ENCODE assay signal across 10 mouse cellular contexts in genomic region chr2:75879791-75880190, GRCm38 (mm10). TPM values are rescaled to one million over a fixed set of nuclear protein-coding genes. Genes with fewer than 3 reads are reported as not detected.
A peak's percentile ranks its signal among the peaks of the same experiment; 100 is the strongest.
DNase-seq lines count a peak whose midpoint lies in the region; ATAC-seq and TF ChIP-seq lines count a peak whose summit lies in the region.
"Had no signal": no experiment of that assay in that cellular context is flagged by ENCODE, and none has a peak within 500 bp of the region (broad histone marks: within the 10 kb centered on the region; RNA-seq: fewer than 3 reads in every experiment).

No protein-coding gene starts in this region.

- TF ChIP-seq CTCF in heart, adult 2 months (IDR thresholded peaks at IDR 0.05) = peak; percentile 82
- peak; percentile 21; the same call in 1 of the 2 replicates for TF ChIP-seq CTCF in liver, embryonic 14.5 days (IDR thresholded peaks at IDR 0.05; ENCODE audit: low read depth)

- intact Hi-C loops in heart, adult 2 months (cut with DNase I) = loop anchor here (1.0 to 2.0 kb wide), 2 partner anchors 93 to 275 kb away; no protein-coding TSS in a partner anchor

- TF ChIP-seq POLR2A in heart, adult 2 months (IDR thresholded peaks at IDR 0.05; ENCODE audit: insufficient read depth, low read depth, low read length) = no peak

- no peak overlapping the region for H3K4me2 ChIP-seq in liver, embryonic 14.5 days (ENCODE audit: low read depth)
- H3K4me2 ChIP-seq in liver, embryonic 11.5 days = no peak overlapping the region

- 39% methylated on average over 3 of the region's 3 CpGs for WGBS in heart, adult 2 months
- WGBS in liver, embryonic 14.5 days (ENCODE audit: insufficient replicate concordance) = 53% methylated on average over 3 of the region's 3 CpGs
- WGBS in liver, embryonic 11.5 days = 58% methylated on average over 3 of the region's 3 CpGs

- H3K4me1 ChIP-seq in heart, adult 2 months (ENCODE audit: control insufficient read depth, insufficient read depth, low read length) = no peaks in the 10 kb centered on the region
- no peaks in the 10 kb centered on the region for H3K4me1 ChIP-seq in liver, embryonic 14.5 days (replicated peaks; ENCODE audit: control insufficient read depth in 2 of 2, insufficient read depth in 2 of 2, low read length in 1 of 2)
- H3K4me1 ChIP-seq in liver, embryonic 11.5 days (replicated peaks; ENCODE audit: control insufficient read depth, insufficient read depth, low read length) = no peaks in the 10 kb centered on the region

- no peaks in the 10 kb centered on the region for H3K36me3 ChIP-seq in heart, adult 2 months (ENCODE audit: control insufficient read depth, insufficient read depth, low read length)
- no peaks in the 10 kb centered on the region; the same call in none of the 2 replicates for H3K36me3 ChIP-seq in liver, embryonic 14.5 days (replicated peaks; ENCODE audit: control insufficient read depth, insufficient read depth, low read depth)
- H3K36me3 ChIP-seq in liver, embryonic 11.5 days (ENCODE audit: control insufficient read depth, insufficient read depth, low read length) = no peaks in the 10 kb centered on the region

- no peaks in the 10 kb centered on the region; the same call in 1 of the 2 replicates for H3K79me2 ChIP-seq in heart, adult 2 months (replicated peaks; ENCODE audit: control insufficient read depth, insufficient read depth, low read length)

- ATAC-seq in liver, embryonic 14.5 days (ENCODE audit: insufficient read depth) = no peak
- no peak for ATAC-seq in liver, embryonic 11.5 days (replicated peaks; ENCODE audit: low FRiP score)
- ATAC-seq in erythroblast, adult 5-6 weeks (replicated peaks; ENCODE audit: low FRiP score, poor library complexity, severe bottlenecking) = no peak
- ATAC-seq in inflammation-experienced regulatory T-cells, adult 6 months = no peak
- ATAC-seq: midbrain, embryonic 16.5 days had no signal

- H3K27me3 ChIP-seq in heart, adult 2 months (ENCODE audit: control insufficient read depth, insufficient read depth, low read length) = no peaks in the 10 kb centered on the region
- H3K27me3 ChIP-seq in liver, embryonic 14.5 days (ENCODE audit: control insufficient read depth, insufficient read depth, low read length) = no peaks in the 10 kb centered on the region
- no peaks in the 10 kb centered on the region for H3K27me3 ChIP-seq in liver, embryonic 11.5 days (replicated peaks; ENCODE audit: control insufficient read depth, insufficient read depth, low read length)

- no peak for DNase-seq in heart, adult 2 months
- no peak for DNase-seq in heart, adult 11 months
- DNase-seq in liver, embryonic 14.5 days (ENCODE audit: low read depth in 3 of 3, low spot score in 3 of 3) = no peak
- no peak for DNase-seq in liver, embryonic 11.5 days (ENCODE audit: low spot score)
- DNase-seq in ZHBTc4 (ENCODE audit: low read depth, low spot score) = peak; percentile 68
- DNase-seq in mesoderm, embryonic 11.5 days (ENCODE audit: low read depth, low spot score) = peak; percentile 26
- DNase-seq: thymus, postnatal 14 days had no signal

- H3K9me3 ChIP-seq in liver, embryonic 14.5 days (ENCODE audit: control insufficient read depth, low read length) = no peaks in the 10 kb centered on the region
- H3K9me3 ChIP-seq in liver, embryonic 11.5 days (ENCODE audit: control insufficient read depth, low read length) = no peaks in the 10 kb centered on the region

- no peak overlapping the region for H3K4me3 ChIP-seq in heart, adult 2 months
- no peak overlapping the region for H3K4me3 ChIP-seq in liver, embryonic 14.5 days (ENCODE audit: insufficient read depth in 1 of 2, low read depth in 2 of 2, low read length in 2 of 2)
- H3K4me3 ChIP-seq in liver, embryonic 11.5 days (ENCODE audit: low read depth, low read length) = no peak overlapping the region

- H3K27ac ChIP-seq in heart, adult 2 months = no peak overlapping the region
- no peak overlapping the region for H3K27ac ChIP-seq in liver, embryonic 14.5 days
- no peak overlapping the region for H3K27ac ChIP-seq in liver, embryonic 11.5 days (ENCODE audit: low read depth, low read length)

- no peak for TF ChIP-seq EP300 in heart, adult 2 months (IDR thresholded peaks at IDR 0.05; ENCODE audit: insufficient read depth, low read depth, low read length)
- no peak for TF ChIP-seq EP300 in liver, embryonic 14.5 days (IDR thresholded peaks at IDR 0.05; ENCODE audit: low read depth)

- no peak overlapping the region for H3K9ac ChIP-seq in heart, adult 2 months (ENCODE audit: low read depth, low read length)
- H3K9ac ChIP-seq in liver, embryonic 14.5 days (replicated peaks) = no peak overlapping the region
- H3K9ac ChIP-seq in liver, embryonic 11.5 days (ENCODE audit: low read depth, low read length) = no peak overlapping the region

RNA-seq across cellular contexts. Expression of gene Agps, which starts 47.8 kb away (rescaled TPM):
- 10 to 100 TPM; 30.7 to 30.8 TPM for total RNA-seq in heart, adult 2 months (2021)
- 4.7 and 9.8 TPM in 2 replicates for polyA plus RNA-seq in heart, adult 2 months (2012; rRNA removed)
- polyA plus RNA-seq in liver, embryonic 14.5 days (2012; rRNA removed) = 4.1 and 5.6 TPM in 2 replicates
- polyA plus RNA-seq in liver, embryonic 14.5 days (2014; fragmentation: Nextera tagmentation; extraction: Ambion mirVana) = 13.8 and 14.3 TPM in 2 replicates
- 38.2 and 40.0 TPM in 2 replicates for polyA plus RNA-seq in liver, embryonic 11.5 days (2014; fragmentation: Nextera tagmentation; extraction: Ambion mirVana)
- total RNA-seq in erythroblast, adult 5-6 weeks (2015; ENCODE audit: low replicate concordance) = 45.1 and 47.7 TPM in 2 replicates
- total RNA-seq in erythroblast, adult 5-6 weeks (2017; ENCODE audit: low replicate concordance) = 44.5 and 51.9 TPM in 2 replicates
- 10 to 100 TPM; 17.6 to 25.3 (median 18.5) TPM for polyA plus RNA-seq in inflammation-experienced regulatory T-cells, adult 6 months (2017; shearing (Covaris generic))

RNA-seq across cellular contexts. Expression of gene Ttc30b, which starts 58.6 kb away (rescaled TPM):
- 10 to 100 TPM; 13.2 to 17.5 TPM for total RNA-seq in heart, adult 2 months (2021)
- 11.1 and 17.2 TPM in 2 replicates for polyA plus RNA-seq in heart, adult 2 months (2012; rRNA removed)
- 0.56 and 0.58 TPM in 2 replicates for polyA plus RNA-seq in liver, embryonic 14.5 days (2012; rRNA removed)
- polyA plus RNA-seq in liver, embryonic 14.5 days (2014; fragmentation: Nextera tagmentation; extraction: Ambion mirVana) = 0.69 and 1.0 TPM in 2 replicates
- polyA plus RNA-seq in liver, embryonic 11.5 days (2014; fragmentation: Nextera tagmentation; extraction: Ambion mirVana) = 2.1 and 3.2 TPM in 2 replicates
- total RNA-seq in erythroblast, adult 5-6 weeks (2015; ENCODE audit: low replicate concordance) = 0.84 TPM in 1 of 2 replicates, not detected in the other
- 0.84 TPM in 1 of 2 replicates, not detected in the other for total RNA-seq in erythroblast, adult 5-6 weeks (2017; ENCODE audit: low replicate concordance)
- 1 to 10 TPM in 2 of 3 experiments, under 1 TPM in 1; 0.74 to 2.6 (median 1.7) TPM for polyA plus RNA-seq in inflammation-experienced regulatory T-cells, adult 6 months (2017; shearing (Covaris generic))

Comparison
In these comparisons a context has a peak if more than half of its experiments do, and no peak if none do; other contexts are left out.
1. DNase-seq: peak in ZHBTc4 (single experiment) and mesoderm, embryonic 11.5 days (single experiment); none in heart, adult 2 months (0 of 2), heart, adult 11 months (single experiment), liver, embryonic 14.5 days (0 of 3) and liver, embryonic 11.5 days (single experiment).